Mouse (Mus musculus): ENCODE data around the gene Syt2.

DNA sequence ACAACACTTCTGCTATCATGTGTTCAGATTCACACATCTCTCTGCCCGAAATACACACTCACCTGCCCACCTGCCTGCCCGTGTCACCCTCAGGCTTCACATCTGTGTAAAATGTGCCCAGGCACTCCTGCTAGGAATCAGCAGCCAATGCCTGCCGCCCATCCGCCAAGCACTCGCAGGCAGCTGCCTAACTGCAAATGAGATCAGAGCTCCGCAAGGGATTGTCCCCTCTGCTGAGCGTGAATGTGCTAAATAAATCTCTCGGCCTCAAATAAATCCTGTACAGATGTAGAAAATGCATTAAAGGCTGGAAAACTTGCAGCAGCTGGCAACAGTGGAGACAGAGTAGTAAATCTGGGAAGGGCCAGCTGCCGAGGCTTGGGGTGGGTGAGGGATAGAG is 36.0 kb downstream of the Syt2 start:
- no peak for TF ChIP-seq GATA1 (IDR thresholded peaks at IDR 0.05; ENCODE audit: low read length)
- TF ChIP-seq TAL1 (IDR thresholded peaks at IDR 0.05; ENCODE audit: low read length) = no peak

All from erythroblast, embryonic 14.5 days (primary cell).